Mouse (Mus musculus) kidney, adult 11 months (tissue): ENCODE results near the gene Dvl3.

Source experiments
- DNase-seq: peaks from one replicate; pipeline ENCODE4 v3.0.0; 2022

Gene Dvl3

DNA sequence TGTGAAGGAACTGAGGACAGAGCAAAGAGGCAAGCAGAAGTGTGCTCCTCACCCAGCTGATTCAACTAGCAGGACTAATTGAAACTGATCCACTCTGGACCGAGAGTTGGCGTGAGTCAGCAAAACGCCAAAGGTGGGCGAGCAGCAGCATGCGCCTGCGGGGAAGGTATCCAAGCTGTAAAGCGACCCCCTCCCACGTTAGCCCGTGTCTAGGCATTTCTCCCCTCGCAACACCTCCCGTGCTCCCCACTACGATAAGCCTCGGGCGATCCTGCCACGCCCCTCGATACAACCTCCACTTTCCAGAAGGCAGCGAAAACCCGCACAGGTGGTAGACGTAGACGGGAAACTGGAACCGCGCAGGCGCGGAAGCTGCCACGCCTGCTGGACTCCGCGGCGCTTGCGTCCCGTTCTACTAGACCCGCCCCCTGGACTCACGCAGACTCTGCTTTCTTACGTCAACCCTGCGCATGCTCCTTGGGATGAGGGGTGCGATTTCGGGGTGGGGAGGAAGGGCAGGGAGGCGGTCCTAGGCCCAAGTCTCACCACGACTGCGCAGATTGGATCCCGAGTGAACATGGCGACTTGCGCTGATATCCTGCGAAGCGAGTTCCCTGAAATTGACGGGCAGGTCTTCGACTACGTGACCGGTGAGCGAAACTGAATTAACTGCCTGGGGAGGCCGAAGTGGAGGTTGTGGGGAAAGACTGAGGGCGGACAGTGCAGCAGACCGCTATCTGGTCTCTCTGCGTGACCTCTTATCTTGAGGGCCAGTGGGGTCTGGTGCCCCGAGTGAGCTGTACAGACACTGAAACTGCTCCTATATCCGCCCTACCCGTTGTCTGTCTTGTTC lies 31.5 kb downstream of the Dvl3 start, which contains the start of gene Abcf3:
Gene Abcf3 (plus strand): TSS at position 482 of the 853 bp plus-strand sequence.
- DNase-seq, result peak; percentile 99

- DNase-seq, result no peak
Observed at GRCm38 (mm10) chr16:20549161-20549560, 32.4 kb downstream of the Dvl3 start.

DNA sequence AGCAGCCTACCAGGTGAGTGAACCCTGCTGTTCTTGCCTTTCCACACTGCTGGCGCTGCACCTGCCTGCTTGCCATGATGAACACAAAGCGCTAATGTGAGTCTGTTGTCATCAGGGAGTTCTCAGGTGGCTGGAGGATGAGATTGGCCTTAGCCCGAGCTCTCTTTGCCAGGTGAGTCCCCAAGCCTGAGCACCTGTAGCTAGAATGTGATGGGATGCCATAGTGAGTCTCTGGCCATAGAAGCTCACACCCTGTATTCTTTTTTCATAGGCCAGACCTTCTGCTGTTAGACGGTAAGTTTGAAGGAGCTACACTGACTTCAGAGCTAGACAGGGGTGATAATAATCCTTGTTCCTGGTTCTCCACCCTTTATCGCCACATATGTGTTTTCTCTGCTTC lies 34.9 kb downstream of the Dvl3 start:
- no peak for DNase-seq

DNA sequence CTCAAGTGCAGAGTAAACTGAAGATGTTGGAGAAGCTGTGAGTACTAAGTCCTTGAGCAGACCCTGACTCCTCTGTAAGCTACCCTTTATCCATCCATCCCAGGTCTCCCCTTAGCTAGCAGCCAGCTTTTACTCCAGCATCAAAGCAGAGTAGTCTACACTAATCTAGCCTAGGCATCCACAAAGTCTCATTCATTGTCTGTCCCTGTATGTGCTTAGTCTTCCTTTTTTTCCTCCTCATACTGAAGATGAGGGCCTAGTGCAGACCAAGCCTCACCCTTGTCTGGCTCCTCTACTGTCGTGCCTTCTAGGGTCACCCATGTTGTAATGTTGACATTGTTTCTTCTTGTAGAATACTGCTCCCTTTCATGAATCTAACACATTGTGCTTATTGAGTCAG lies 35.8 kb downstream of the Dvl3 start:
- DNase-seq, result no peak

DNA sequence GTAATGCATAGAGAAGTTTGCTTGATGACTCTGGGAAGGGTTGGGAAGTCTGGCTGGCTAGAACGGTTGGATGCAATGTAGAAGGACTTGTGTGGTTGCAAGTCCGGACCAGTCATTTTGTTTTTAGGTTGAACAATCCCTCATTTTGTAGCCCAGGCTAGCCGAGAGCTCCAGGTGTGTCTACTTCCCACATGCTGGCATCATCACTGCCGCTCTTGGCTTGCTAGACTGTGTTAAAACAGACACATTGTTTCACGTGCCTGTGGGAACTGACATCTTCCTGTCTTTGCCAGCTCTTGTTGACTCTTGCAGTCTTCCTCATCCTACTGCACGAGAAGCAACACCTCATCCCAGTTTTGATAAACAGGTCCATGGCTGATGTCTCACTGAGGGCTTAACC lies 38.2 kb downstream of the Dvl3 start:
- DNase-seq, result no peak

- no peak for DNase-seq
Observed at GRCm38 (mm10) chr16:20557381-20557780, 40.6 kb downstream of the Dvl3 start.

- no peak for DNase-seq
Observed at GRCm38 (mm10) chr16:20565075-20565474, 48.3 kb downstream of the Dvl3 start.
